Mouse (Mus musculus) heart, adult 2 months (tissue): ENCODE data around the gene Gtf2a1. TPM values are rescaled to one million over a fixed set of nuclear protein-coding genes. Genes with fewer than 3 reads are reported as not detected.

ENCODE experiments used
- DNase-seq, 2 experiments: peaks; one replicate each; pipeline ENCODE4 v3.0.0; 2021
- H3K27ac ChIP-seq: fragments of 200-600 bp; 2 replicates; pipeline ENCODE4 v1.8.1; 2022
- H3K27me3 ChIP-seq: fragments of 200-500 bp; 2 replicates; pipeline ENCODE4 v1.6.1; 2012; ENCODE audit warnings: mild to moderate bottlenecking, low read length, inconsistent platforms, mixed read lengths; ENCODE audit not compliant: control insufficient read depth, insufficient read depth
- H3K36me3 ChIP-seq: fragments of 200-500 bp; 2 replicates; pipeline ENCODE4 v1.6.1; 2012; ENCODE audit warnings: low read length, inconsistent platforms; ENCODE audit not compliant: control insufficient read depth, insufficient read depth
- H3K4me1 ChIP-seq: fragments of 200-500 bp; 2 replicates; pipeline ENCODE4 v1.6.1; 2011; ENCODE audit warnings: low read length; ENCODE audit not compliant: control insufficient read depth, insufficient read depth
- H3K4me3 ChIP-seq: fragments of 200-600 bp; 2 replicates; pipeline ENCODE4 v1.8.1; 2022
- H3K79me2 ChIP-seq: fragments of 200-500 bp; replicated peaks from 2 replicates; pipeline ENCODE4 v1.6.1; 2012; ENCODE audit warnings: mild to moderate bottlenecking, inconsistent platforms, low read length, moderate library complexity, mixed read lengths; ENCODE audit not compliant: control insufficient read depth, insufficient read depth
- H3K9ac ChIP-seq: fragments of 200-500 bp; 2 replicates; pipeline ENCODE4 v1.6.1; 2012; ENCODE audit warnings: low read depth, mild to moderate bottlenecking, control low read depth, inconsistent platforms, low read length, mixed read lengths
- CTCF ChIP-seq: fragments of 200-600 bp; IDR thresholded peaks from 2 replicates; pipeline ENCODE4 v1.8.1; 2022; ENCODE audit warnings: antibody characterized with exemption, mild to moderate bottlenecking, moderate library complexity
- EP300 ChIP-seq: fragments of 200-500 bp; IDR thresholded peaks from 2 replicates; pipeline ENCODE4 v1.6.1; 2011; ENCODE audit warnings: low read depth, low read length, control low read depth; ENCODE audit not compliant: insufficient read depth
- POLR2A ChIP-seq: fragments of 200-500 bp; IDR thresholded peaks from 2 replicates; pipeline ENCODE4 v1.6.1; 2011; ENCODE audit warnings: mild to moderate bottlenecking, low read depth, low read length, control low read depth; ENCODE audit not compliant: insufficient read depth
- WGBS: fragments of 180-500 bp; shearing (Covaris S2); methylation state at CpG from one replicate; pipeline ENCODE4 v1.1.7; 2018; 5-methylcytosine and 5-hydroxymethylcytosine counted together
- intact Hi-C: fragments of 180-260 bp; cut with DNase I; formaldehyde crosslinking; loops from one replicate; pipeline ENCODE4 v1.15.1; 2025
- long read RNA-seq: library from polyadenylated mRNA; stranded (forward); transcript quantifications from one replicate; pipeline ENCODE4 v2.0.0, GENCODE M21; 2021
- polyA plus RNA-seq: library from polyadenylated mRNA; depleted of rRNA; stranded (reverse); fragments of >200 nt; gene quantifications from 2 replicates; pipeline ENCODE4 v1.2.3, GENCODE M21; 2012; rRNA removed
- total RNA-seq, 2 experiments: library from RNA; stranded (reverse); gene quantifications; 2 replicates each; pipeline ENCODE4 v1.2.3; 2021

Gtf2a1 gene
- total RNA-seq = 10 to 100 TPM; 25.3 to 28.3 TPM
- 9.1 and 12.3 TPM in 2 replicates for polyA plus RNA-seq
- long read RNA-seq = 0 reads

DNA sequence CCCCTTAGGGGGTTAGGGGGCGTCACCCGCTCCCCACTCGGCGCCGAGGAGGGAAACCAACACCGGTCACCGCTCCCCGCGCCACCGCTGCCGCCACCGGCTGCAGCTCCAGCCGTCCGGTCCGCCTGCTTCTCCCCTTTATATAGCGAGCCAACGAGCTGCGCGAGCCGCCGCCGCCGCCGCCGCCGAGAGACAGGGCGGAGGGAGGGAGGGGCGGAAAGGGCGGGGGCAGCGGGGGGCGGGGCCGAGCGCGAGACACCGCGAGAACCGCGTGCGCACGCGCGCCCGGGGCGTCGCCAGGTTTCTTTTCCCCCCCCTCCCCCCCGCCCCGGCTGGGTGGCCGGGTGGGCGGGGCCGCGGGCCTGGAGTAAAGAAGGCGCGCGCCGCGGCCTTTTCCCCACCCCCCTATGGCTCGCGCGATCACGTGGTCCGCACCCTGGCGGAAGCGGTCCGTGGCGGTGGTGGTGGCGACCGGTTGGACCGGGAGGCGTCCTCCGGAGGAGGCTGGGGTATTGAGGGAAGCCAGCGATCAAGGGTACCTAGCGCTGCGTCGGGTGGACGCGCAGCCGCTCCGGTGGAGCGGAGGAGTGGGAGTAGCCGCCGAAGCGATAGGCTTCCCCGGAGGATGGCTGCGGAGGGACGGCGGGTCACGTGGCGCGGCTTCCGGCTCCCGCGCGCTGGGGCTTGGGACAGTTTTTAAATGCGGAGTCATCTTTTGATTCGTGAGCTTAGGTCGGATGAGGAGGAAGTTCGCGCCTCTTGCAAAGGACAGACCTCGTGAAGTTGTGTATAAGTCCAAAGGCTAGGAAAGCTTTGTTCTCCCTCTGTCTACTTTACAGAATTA lies at the start of gene Gtf2a1:
TSS of gene Gtf2a1 (minus strand) at position 641 of the 844 bp plus-strand sequence.
- whole genome bisulfite sequencing = under 1% methylated on average over 84 of the region's 99 CpGs
- peak; percentile 96 to 97 for DNase-seq
- Histone ChIP-seq H3K4me3 (peak within 1 kb of the TSS; percentile 96), H3K79me2 (no peaks in the 10 kb centered on the region), H3K27me3 (no peaks in the 10 kb centered on the region), H3K9ac (peak within 1 kb of the TSS; percentile 98), H3K27ac (peak within 1 kb of the TSS; percentile 99), H3K4me1 (peaks cover 4% of the 10 kb centered on the region), H3K36me3 (peaks cover 8% of the 10 kb centered on the region)
- intact Hi-C loops = loop anchor here (5.0 kb wide), 2 partner anchors 208 to 257 kb away; partner anchors contain the start of genes Cep128, Sel1l and Tshr
- TF ChIP-seq CTCF (0 out of 2 replicates have a peak, but pooled peaks have one; percentile 7), POLR2A (peak; percentile 95), EP300 (peak; percentile 55; the same call in 1 of the 2 replicates)

- Histone ChIP-seq H3K79me2 (no peaks in the 10 kb centered on the region), H3K4me1 (peaks cover 4% of the 10 kb centered on the region), H3K4me3 (no peak overlapping the region), H3K9ac (no peak overlapping the region), H3K36me3 (no peaks in the 10 kb centered on the region), H3K27me3 (no peaks in the 10 kb centered on the region), H3K27ac (no peak overlapping the region)
- peak in 1 of 2 experiments; percentile 21 for DNase-seq
- WGBS = 79% methylated on average over 3 of the region's 3 CpGs
- TF ChIP-seq POLR2A (no peak), EP300 (no peak), CTCF (no peak)
- intact Hi-C loops = no loop called here
Observed at GRCm38 (mm10) chr12:91638351-91638750, 48.1 kb upstream of the Gtf2a1 start.

DNA sequence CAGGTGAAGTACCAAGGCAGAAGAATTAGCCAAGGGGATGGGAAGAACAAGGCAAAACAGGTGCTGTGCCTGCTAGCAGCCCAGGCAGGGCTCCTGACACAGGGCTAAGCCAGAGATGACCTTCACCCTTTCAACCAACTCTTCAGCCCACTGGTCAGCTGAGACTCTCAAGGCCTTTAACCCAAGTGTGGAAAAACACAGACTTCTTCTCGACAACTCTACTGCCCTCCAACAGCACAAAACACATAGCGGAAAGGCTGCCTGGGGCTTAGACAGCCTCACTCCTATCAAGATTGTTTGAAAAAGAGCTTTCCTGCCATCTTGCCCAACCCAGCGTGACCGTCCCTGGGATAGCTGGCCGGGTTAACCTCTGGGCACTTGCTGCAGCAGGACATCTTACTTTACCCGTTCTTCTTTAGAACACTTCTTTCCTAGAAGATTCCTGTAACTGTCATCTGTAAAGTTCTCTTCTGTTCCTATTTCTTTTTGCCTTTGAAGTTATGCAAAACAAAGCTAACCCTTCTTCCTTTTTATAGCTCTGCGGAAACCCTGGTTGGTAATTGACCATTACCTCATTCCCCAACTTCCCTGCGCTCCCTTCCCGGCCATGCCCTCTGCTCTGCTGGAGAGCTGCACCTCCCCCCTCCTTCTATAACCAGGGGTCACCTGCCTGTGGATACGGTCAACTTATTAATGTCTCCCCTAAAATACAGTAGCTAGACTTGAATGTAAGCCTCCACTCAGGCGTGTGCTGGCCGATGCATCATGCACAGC lies 47.0 kb upstream of the Gtf2a1 start:
- Histone ChIP-seq H3K79me2 (no peaks in the 10 kb centered on the region), H3K27ac (no peak overlapping the region), H3K4me3 (no peak overlapping the region), H3K4me1 (peaks cover 4% of the 10 kb centered on the region), H3K36me3 (no peaks in the 10 kb centered on the region), H3K27me3 (no peaks in the 10 kb centered on the region), H3K9ac (no peak overlapping the region)
- intact Hi-C loops = no loop called here
- TF ChIP-seq POLR2A (no peak), EP300 (no peak)
- WGBS = 75% methylated on average over 12 of the region's 12 CpGs
- DNase-seq = no peak

DNA sequence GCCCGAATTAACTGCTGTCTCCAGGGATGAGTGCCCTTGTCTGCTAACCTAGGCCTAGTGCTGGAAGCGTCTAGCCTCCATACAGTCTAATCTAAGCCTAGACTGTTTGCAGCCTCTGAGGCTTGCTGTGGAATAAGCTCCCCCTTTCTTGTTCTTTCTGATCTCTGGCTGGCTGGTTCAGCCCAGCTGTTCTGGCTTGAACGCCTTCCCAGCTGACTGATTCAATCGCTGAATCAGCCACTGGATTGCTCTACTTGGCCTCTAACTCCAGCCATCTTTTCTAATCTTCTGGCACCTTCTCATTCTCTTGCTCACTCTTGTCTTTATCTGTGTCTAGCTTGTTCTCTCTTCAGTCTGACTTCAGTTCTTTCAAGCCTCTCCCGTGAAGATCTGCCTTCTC lies 36.2 kb upstream of the Gtf2a1 start:
- DNase-seq = peak; percentile 54
- TF ChIP-seq CTCF (no peak), POLR2A (no peak), EP300 (no peak)
- WGBS = 55% methylated on average over 5 of the region's 5 CpGs

GRCm38 (mm10) chr12:91625013-91625412 lies 34.7 kb upstream of the Gtf2a1 start:
- 61% methylated on average over 1 of the region's 1 CpGs for WGBS
- TF ChIP-seq POLR2A (no peak), CTCF (peak; percentile 79)
- intact Hi-C loops = no loop called here
- Histone ChIP-seq H3K9ac (no peak overlapping the region), H3K79me2 (no peaks in the 10 kb centered on the region), H3K27ac (no peak overlapping the region), H3K36me3 (no peaks in the 10 kb centered on the region), H3K4me1 (no peaks in the 10 kb centered on the region), H3K27me3 (no peaks in the 10 kb centered on the region), H3K4me3 (no peak overlapping the region)
- DNase-seq = no peak

More for the DNA sequence above, 36.2 kb upstream of the Gtf2a1 start:
- Histone ChIP-seq H3K36me3 (no peaks in the 10 kb centered on the region), H3K27me3 (no peaks in the 10 kb centered on the region), H3K4me1 (no peaks in the 10 kb centered on the region), H3K79me2 (no peaks in the 10 kb centered on the region), H3K4me3 (no peak overlapping the region), H3K27ac (no peak overlapping the region), H3K9ac (no peak overlapping the region)
- intact Hi-C loops = no loop called here

DNA sequence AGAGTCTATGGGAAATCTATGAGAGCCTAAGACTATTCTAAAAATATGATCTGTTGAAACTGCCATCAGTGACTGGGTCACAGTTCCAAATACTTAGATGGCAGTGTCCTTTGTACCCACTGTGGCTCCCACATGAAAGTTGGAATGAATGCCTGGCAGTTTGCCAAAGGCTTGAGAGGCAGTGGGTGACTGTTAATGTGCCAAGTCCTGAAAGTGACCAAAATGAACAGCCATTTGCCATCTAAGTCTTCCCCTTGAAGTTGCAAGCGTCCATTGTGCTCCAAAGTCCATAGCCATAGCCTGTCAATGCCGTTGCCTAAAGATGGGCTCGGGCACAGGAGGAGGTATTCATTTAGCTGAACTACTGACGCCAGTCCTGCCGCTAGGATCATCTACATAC lies 19.1 kb upstream of the Gtf2a1 start:
- Histone ChIP-seq H3K9ac (no peak overlapping the region), H3K4me3 (no peak overlapping the region), H3K4me1 (no peaks in the 10 kb centered on the region), H3K36me3 (no peaks in the 10 kb centered on the region), H3K27ac (no peak overlapping the region), H3K27me3 (no peaks in the 10 kb centered on the region), H3K79me2 (no peaks in the 10 kb centered on the region)
- no peak for DNase-seq
- 86% methylated on average over 5 of the region's 5 CpGs for whole genome bisulfite sequencing
- intact Hi-C loops = no loop called here
- no peak for TF ChIP-seq POLR2A
- TF ChIP-seq EP300 = no peak
- no peak for TF ChIP-seq CTCF
